ENCODE assay signal across 31 mouse cellular contexts in the genomic region with DNA sequence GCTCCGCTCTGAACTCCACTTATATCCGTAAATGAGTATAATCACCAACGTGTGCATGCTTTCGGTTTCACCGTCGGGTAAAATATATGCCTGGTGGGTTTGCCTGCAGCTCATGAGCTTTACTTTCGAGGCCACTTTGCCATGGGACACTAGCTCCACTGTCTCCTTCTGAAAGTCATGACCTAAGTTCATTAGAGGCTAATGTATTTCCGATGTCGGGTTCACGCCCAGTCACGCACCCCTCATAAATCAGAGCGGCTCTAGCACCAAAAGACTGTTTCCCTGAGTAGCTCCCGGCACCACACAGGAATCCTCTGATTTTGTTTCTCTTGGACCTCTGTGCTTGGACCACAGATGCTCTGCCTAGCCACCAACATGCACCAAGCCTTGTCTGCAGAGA. TPM values are rescaled to one million over a fixed set of nuclear protein-coding genes. Genes with fewer than 3 reads are reported as not detected.
DNase-seq lines count a peak whose midpoint lies in the region; ATAC-seq and TF ChIP-seq lines count a peak whose summit lies in the region.
"Had no signal": no experiment of that assay in that cellular context is flagged by ENCODE, and none has a peak within 500 bp of the region (broad histone marks: within the 10 kb centered on the region; RNA-seq: fewer than 3 reads in every experiment).

No protein-coding gene starts in this region.

- no peak overlapping the region for H3K27ac ChIP-seq in kidney, embryonic 15.5 days
- H3K27ac ChIP-seq in stomach, embryonic 16.5 days (ENCODE audit: low read length): no peak overlapping the region
- no peak overlapping the region for H3K27ac ChIP-seq in stomach, postnatal 0 days (replicated peaks)
- H3K27ac ChIP-seq: heart, embryonic 13.5 days; hindbrain, embryonic 14.5 days; lung, embryonic 15.5 days; midbrain, embryonic 12.5 days had no signal

- TF ChIP-seq CTCF in stomach, postnatal 0 days (IDR thresholded peaks at IDR 0.05; ENCODE audit: low read depth): no peak

- no peaks in the 10 kb centered on the region for H3K9me3 ChIP-seq in kidney, embryonic 15.5 days (replicated peaks)
- no peaks in the 10 kb centered on the region for H3K9me3 ChIP-seq in stomach, embryonic 16.5 days (replicated peaks; ENCODE audit: control insufficient read depth, low read length)
- H3K9me3 ChIP-seq in stomach, postnatal 0 days (ENCODE audit: control insufficient read depth, low read length): no peaks in the 10 kb centered on the region
- H3K9me3 ChIP-seq: heart, embryonic 13.5 days; lung, embryonic 15.5 days; midbrain, embryonic 12.5 days had no signal

- H3K4me2 ChIP-seq in kidney, embryonic 15.5 days: peak overlapping the region; percentile 46
- no peak overlapping the region for H3K4me2 ChIP-seq in stomach, embryonic 16.5 days (ENCODE audit: low read depth, low read length)
- H3K4me2 ChIP-seq in stomach, postnatal 0 days (replicated peaks; ENCODE audit: low read depth): no peak overlapping the region; the same call in 1 of the 2 replicates
- H3K4me2 ChIP-seq: heart, embryonic 13.5 days; hindbrain, embryonic 14.5 days; liver, embryonic 11.5 days; lung, embryonic 15.5 days; midbrain, embryonic 12.5 days had no signal

- peaks cover 47% of the 10 kb centered on the region for H3K27me3 ChIP-seq in kidney, embryonic 15.5 days
- H3K27me3 ChIP-seq in stomach, embryonic 16.5 days (ENCODE audit: control insufficient read depth, insufficient read depth, low read length): no peaks in the 10 kb centered on the region
- no peaks in the 10 kb centered on the region for H3K27me3 ChIP-seq in stomach, postnatal 0 days (ENCODE audit: control insufficient read depth, insufficient read depth, low read length)
- H3K27me3 ChIP-seq: CH12.LX had no signal

- TF ChIP-seq EP300 in stomach, postnatal 0 days (optimal IDR thresholded peaks at IDR 0.05): no peak

- H3K4me3 ChIP-seq in kidney, embryonic 15.5 days (replicated peaks): peak overlapping the region; percentile 15
- H3K4me3 ChIP-seq in stomach, embryonic 16.5 days (replicated peaks; ENCODE audit: low read length): 0 out of 2 replicates have a peak overlapping the region, but pooled peaks have one; percentile 12
- H3K4me3 ChIP-seq in stomach, postnatal 0 days (ENCODE audit: low read depth, low read length): no peak overlapping the region
- H3K4me3 ChIP-seq: erythroblast, embryonic 14.5 days; heart, embryonic 13.5 days; lung, embryonic 15.5 days; midbrain, embryonic 12.5 days had no signal

- no peaks in the 10 kb centered on the region for H3K36me3 ChIP-seq in kidney, embryonic 15.5 days
- H3K36me3 ChIP-seq in stomach, embryonic 16.5 days (ENCODE audit: control insufficient read depth, insufficient read depth, low read length): no peaks in the 10 kb centered on the region
- H3K36me3 ChIP-seq in stomach, postnatal 0 days (ENCODE audit: control insufficient read depth, insufficient read depth, low read length): no peaks in the 10 kb centered on the region
- H3K36me3 ChIP-seq: heart, embryonic 13.5 days; lung, embryonic 15.5 days; midbrain, embryonic 12.5 days had no signal

- DNase-seq in embryo, embryonic 10 days (ENCODE audit: low spot score): peak; percentile 25
- DNase-seq in embryo, embryonic 9.5 days (ENCODE audit: extremely low spot score): no peak
- DNase-seq in kidney, postnatal 14 days: no peak
- no peak for DNase-seq in stomach, postnatal 0 days (ENCODE audit: low spot score)
- DNase-seq in left cerebral cortex, adult 8-10 months (ENCODE audit: low spot score in 2 of 2): no peak
- DNase-seq in layer of hippocampus, postnatal 36 days: no peak
- DNase-seq: adrenal gland, adult 2 months; cerebellum, adult 2 months; cerebellum, postnatal 25 days; heart, postnatal 10 days; layer of hippocampus, adult 9-11 months; spleen, adult 18-20 months; thymus, adult 2 months; thymus, postnatal 36 days had no signal

- no peak overlapping the region for H3K9ac ChIP-seq in kidney, embryonic 15.5 days
- H3K9ac ChIP-seq in stomach, embryonic 16.5 days (ENCODE audit: low read length): no peak overlapping the region
- H3K9ac ChIP-seq in stomach, postnatal 0 days (ENCODE audit: low read length): no peak overlapping the region
- H3K9ac ChIP-seq: heart, embryonic 13.5 days; hindbrain, embryonic 14.5 days; lung, embryonic 15.5 days; midbrain, embryonic 12.5 days had no signal

- WGBS in kidney, embryonic 15.5 days: 14% methylated on average over 13 of the region's 13 CpGs
- WGBS in stomach, embryonic 16.5 days: 54% methylated on average over 13 of the region's 13 CpGs
- 46% methylated on average over 13 of the region's 13 CpGs for WGBS in stomach, postnatal 0 days

- H3K4me1 ChIP-seq in kidney, embryonic 15.5 days: peaks cover 23% of the 10 kb centered on the region
- peaks cover 8% of the 10 kb centered on the region; the same call in 1 of the 2 replicates for H3K4me1 ChIP-seq in stomach, embryonic 16.5 days (ENCODE audit: control insufficient read depth, insufficient read depth, low read length)
- H3K4me1 ChIP-seq in stomach, postnatal 0 days (replicated peaks; ENCODE audit: control insufficient read depth, insufficient read depth): no peaks in the 10 kb centered on the region
- H3K4me1 ChIP-seq: heart, embryonic 13.5 days; lung, embryonic 15.5 days had no signal

- ATAC-seq in kidney, embryonic 15.5 days (replicated peaks; ENCODE audit: low FRiP score): no peak
- ATAC-seq in stomach, embryonic 16.5 days (ENCODE audit: insufficient read depth, low FRiP score): no peak
- ATAC-seq in stomach, postnatal 0 days (ENCODE audit: low FRiP score, low TSS enrichment): no peak
- ATAC-seq: activated CD4-positive, CD25-positive, alpha-beta regulatory T cell, adult 4 months; forebrain, embryonic 16.5 days; intestine, postnatal 0 days had no signal

RNA-seq across cellular contexts. Expression of gene Hspa12a, which starts 27.4 kb away (rescaled TPM):
- polyA plus RNA-seq in kidney, embryonic 15.5 days (2015; fragmentation: Nextera tagmentation; extraction: Ambion mirVana): 15.2 and 16.6 TPM in 2 replicates
- polyA plus RNA-seq in stomach, embryonic 16.5 days (2015; fragmentation: Nextera tagmentation; extraction: Ambion mirVana): 5.4 and 6.0 TPM in 2 replicates
- polyA plus RNA-seq in stomach, postnatal 0 days (2015; fragmentation: Nextera tagmentation; extraction: Ambion mirVana): 1.7 and 2.5 TPM in 2 replicates
- total RNA-seq in left cerebral cortex, adult 8-10 months (2022): 100 to 1,000 TPM; 180 to 214 (median 195) TPM
- 100 to 1,000 TPM; 231 to 244 TPM for total RNA-seq in layer of hippocampus, postnatal 36 days (2021)
- total RNA-seq: hematopoietic stem cell, adult 5-6 weeks had no signal
- polyA plus RNA-seq: erythroblast, embryonic 14.5 days had no signal

RNA-seq across cellular contexts. Expression of gene Eno4, which starts 27.6 kb away (rescaled TPM):
- 0.42 and 0.65 TPM in 2 replicates for polyA plus RNA-seq in kidney, embryonic 15.5 days (2015; fragmentation: Nextera tagmentation; extraction: Ambion mirVana)
- polyA plus RNA-seq in stomach, embryonic 16.5 days (2015; fragmentation: Nextera tagmentation; extraction: Ambion mirVana): 0.21 and 0.51 TPM in 2 replicates
- 0.06 and 0.13 TPM in 2 replicates for polyA plus RNA-seq in stomach, postnatal 0 days (2015; fragmentation: Nextera tagmentation; extraction: Ambion mirVana)
- total RNA-seq in left cerebral cortex, adult 8-10 months (2022): 1 to 10 TPM; 2.2 to 3.0 (median 2.7) TPM
- 1 to 10 TPM; 1.6 to 1.7 TPM for total RNA-seq in layer of hippocampus, postnatal 36 days (2021)
- total RNA-seq: gastrocnemius, adult 8-10 months; hematopoietic stem cell, adult 5-6 weeks; megakaryocyte progenitor cell, adult 5-6 weeks; neutrophil, adult 5-6 weeks had no signal
- polyA plus RNA-seq: activated CD4-positive, CD25-positive, alpha-beta regulatory T cell, adult 4 months; erythroblast, embryonic 14.5 days; large intestine, adult 2 months had no signal
